Mouse (Mus musculus): ENCODE data around the gene Cypt3.

Cypt3 gene

GRCm38 (mm10) chrX:153558293-153558692 is at the start of gene Cypt3:
Cypt3 (plus strand) TSS chrX:153558593.
- DNase-seq (ENCODE audit: low read depth, low spot score) = no peak

- no peak for DNase-seq (ENCODE audit: low read depth, low spot score)
Observed at GRCm38 (mm10) chrX:153515491-153515890, 42.9 kb upstream of the Cypt3 start.

- DNase-seq (ENCODE audit: low read depth, low spot score) = peak; percentile 35
Observed at GRCm38 (mm10) chrX:153528399-153528798, 30.0 kb upstream of the Cypt3 start.

- no peak for DNase-seq (ENCODE audit: low read depth, low spot score)
Observed at GRCm38 (mm10) chrX:153556634-153557033, 1.8 kb upstream of the Cypt3 start.

- DNase-seq (ENCODE audit: low read depth, low spot score) = no peak
Observed at GRCm38 (mm10) chrX:153564650-153565049, 6.3 kb downstream of the Cypt3 start.

GRCm38 (mm10) chrX:153599583-153599982 is 41.2 kb downstream of the Cypt3 start:
- DNase-seq (ENCODE audit: low read depth, low spot score) = no peak

All from A20 (cell line).